Mouse (Mus musculus): ENCODE results near the gene Nwd1.
"Not testable (repeated sequence)": the region's sequence is repeated elsewhere in the genome, so short reads cannot be mapped to it uniquely, and the experiment has no call there.

Nwd1 gene

GRCm38 (mm10) chr8:72646060-72646767 lies at the start of gene Nwd1:
TSS of gene Nwd1 (plus strand) at chr8:72646711.
- peak; percentile 54 to 73 for DNase-seq

- DNase-seq, result no peak
These were observed 3.6 kb upstream of the Nwd1 start for GRCm38 (mm10) chr8:72642885-72643284.

GRCm38 (mm10) chr8:72644601-72645000 lies 1.9 kb upstream of the Nwd1 start:
- peak in 1 of 2 experiments; percentile 45 for DNase-seq

GRCm38 (mm10) chr8:72646768-72647143 lies 245 bp downstream of the Nwd1 start:
- no peak for DNase-seq

- DNase-seq, result no peak
These were observed 4.2 kb downstream of the Nwd1 start for GRCm38 (mm10) chr8:72650697-72651096.

GRCm38 (mm10) chr8:72654565-72655521 lies 8.3 kb downstream of the Nwd1 start:
- DNase-seq, result peak in 1 of 2 experiments; percentile 27

GRCm38 (mm10) chr8:72655522-72655912 lies 9.0 kb downstream of the Nwd1 start:
- DNase-seq, result no peak

GRCm38 (mm10) chr8:72659967-72660366 lies 13.5 kb downstream of the Nwd1 start:
- no peak for DNase-seq

- no peak for DNase-seq
These were observed 17.7 kb downstream of the Nwd1 start for GRCm38 (mm10) chr8:72664107-72664652.

- no peak for DNase-seq
These were observed 18.2 kb downstream of the Nwd1 start for GRCm38 (mm10) chr8:72664757-72665156.

- DNase-seq, result no peak
These were observed 18.9 kb downstream of the Nwd1 start for GRCm38 (mm10) chr8:72665405-72665804.

GRCm38 (mm10) chr8:72668925-72669324 lies 22.4 kb downstream of the Nwd1 start:
- DNase-seq, result no peak

GRCm38 (mm10) chr8:72672802-72673201 lies 26.3 kb downstream of the Nwd1 start:
- DNase-seq, result no peak

- DNase-seq, result peak in 1 of 2 experiments; percentile 23
These were observed 27.7 kb downstream of the Nwd1 start for GRCm38 (mm10) chr8:72674184-72674583.

GRCm38 (mm10) chr8:72676436-72676835 lies 29.9 kb downstream of the Nwd1 start:
- DNase-seq, result no peak

GRCm38 (mm10) chr8:72676844-72677243 lies 30.3 kb downstream of the Nwd1 start:
- not testable (repeated sequence) for DNase-seq

- DNase-seq, result no peak
These were observed 30.8 kb downstream of the Nwd1 start for GRCm38 (mm10) chr8:72677331-72677730.

GRCm38 (mm10) chr8:72680133-72680532 lies 33.6 kb downstream of the Nwd1 start:
- peak; percentile 59 to 77 for DNase-seq

- DNase-seq, result no peak
These were observed 35.7 kb downstream of the Nwd1 start for GRCm38 (mm10) chr8:72682051-72682687.

GRCm38 (mm10) chr8:72683010-72683521 lies 36.6 kb downstream of the Nwd1 start:
- no peak for DNase-seq

- DNase-seq, result not testable (repeated sequence)
These were observed 37.1 kb downstream of the Nwd1 start for GRCm38 (mm10) chr8:72683572-72684099.

- DNase-seq, result no peak
These were observed 51.9 kb downstream of the Nwd1 start for GRCm38 (mm10) chr8:72698349-72698926.

Measured in cerebellum, postnatal 25 days (tissue).